Mouse (Mus musculus) gastrocnemius, postnatal 36 days (tissue): ENCODE measurements around the gene Tprn. TPM values are rescaled to one million over a fixed set of nuclear protein-coding genes. Genes with fewer than 3 reads are reported as not detected.
"Not testable (repeated sequence)": the region's sequence is repeated elsewhere in the genome, so short reads cannot be mapped to it uniquely, and the experiment has no call there.

Experiments used
- DNase-seq, 2 experiments: peaks; one replicate each; pipeline ENCODE4 v3.0.0; 2022
- intact Hi-C: fragments of 180-260 bp; cut with DNase I; formaldehyde crosslinking; loops from one replicate; pipeline ENCODE4 v1.15.1; 2025
- total RNA-seq, 2 experiments: library from RNA; stranded (reverse); gene quantifications; 2 replicates each; pipeline ENCODE4 v1.2.3; 2021

The Tprn gene
- total RNA-seq, 2 experiments from 2014 or later: 3.8 to 4.5 TPM

- intact Hi-C loops: no loop called here
- DNase-seq: no peak
Measured at GRCm38 (mm10) chr2:25234551-25235220, 27.7 kb upstream of the Tprn start.

DNA sequence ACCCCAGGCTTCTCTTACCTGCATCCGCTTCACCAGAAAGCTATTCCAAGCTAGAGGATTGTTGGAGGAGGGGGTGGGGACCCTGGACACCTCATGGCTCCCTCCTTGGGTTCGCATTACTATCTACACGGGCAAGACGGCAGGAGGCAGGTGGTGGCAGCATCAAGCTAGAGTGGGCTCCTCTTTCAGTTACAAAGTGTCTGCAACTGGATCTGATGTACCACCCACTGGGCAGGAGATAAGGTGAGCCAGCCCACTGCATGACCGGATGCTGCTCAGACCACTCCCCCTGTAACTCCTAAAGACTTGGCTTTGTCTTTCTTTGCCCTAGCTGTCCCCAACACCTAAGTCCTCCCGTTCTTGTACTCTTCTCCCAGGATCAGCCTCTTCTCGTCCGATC is 25.8 kb upstream of the Tprn start, which contains the start of gene Rnf224:
Gene Rnf224, minus strand, starts transcription at position 174 of the 400 bp plus-strand sequence.
- intact Hi-C loops: no loop called here
- no peak for DNase-seq

- intact Hi-C loops: no loop called here
- no peak for DNase-seq
Measured at GRCm38 (mm10) chr2:25237522-25237921, 24.9 kb upstream of the Tprn start.

DNA sequence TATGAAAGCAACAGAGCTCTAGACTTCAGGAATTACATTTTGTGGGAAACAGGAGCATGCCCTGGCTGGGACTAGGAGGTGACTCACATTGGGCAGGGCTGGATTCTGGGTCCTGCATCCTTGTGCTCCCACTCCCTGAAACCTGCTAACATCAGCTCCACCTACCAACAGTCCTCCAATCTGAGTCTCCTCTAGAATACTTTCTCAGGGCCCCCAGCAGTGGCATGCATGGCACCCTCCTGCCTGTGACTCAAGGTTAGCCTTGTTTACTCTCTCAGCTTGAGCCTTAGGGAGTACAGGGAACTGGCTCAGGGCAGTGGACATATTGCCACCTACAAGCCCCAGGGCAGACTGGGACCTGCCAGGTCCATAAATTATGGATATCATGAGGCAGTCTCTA is 24.3 kb upstream of the Tprn start:
- intact Hi-C loops: no loop called here
- DNase-seq: no peak

DNA sequence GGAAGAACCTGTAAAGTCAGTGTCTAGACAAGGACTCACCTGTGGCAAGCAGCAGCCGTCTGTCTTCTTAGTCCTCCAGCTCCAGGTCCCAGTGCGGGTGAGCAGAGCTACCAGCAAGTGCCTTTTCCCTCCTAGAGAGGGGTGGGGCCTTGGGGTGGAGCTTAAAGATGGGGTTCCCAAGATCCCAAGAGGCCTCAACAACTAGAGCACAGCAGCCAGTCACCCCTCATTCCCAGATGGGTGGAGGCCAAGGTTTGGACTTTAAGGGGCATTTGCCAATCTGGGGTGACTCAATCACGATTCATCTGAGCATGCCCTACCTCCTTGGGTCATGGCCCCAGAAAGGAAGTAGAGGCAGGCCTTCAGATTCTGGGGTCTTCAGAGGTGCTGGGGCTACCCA is 22.7 kb upstream of the Tprn start:
- intact Hi-C loops: no loop called here
- no peak for DNase-seq

- intact Hi-C loops: no loop called here
- DNase-seq: no peak
Measured at GRCm38 (mm10) chr2:25240310-25240709, 22.1 kb upstream of the Tprn start.

DNA sequence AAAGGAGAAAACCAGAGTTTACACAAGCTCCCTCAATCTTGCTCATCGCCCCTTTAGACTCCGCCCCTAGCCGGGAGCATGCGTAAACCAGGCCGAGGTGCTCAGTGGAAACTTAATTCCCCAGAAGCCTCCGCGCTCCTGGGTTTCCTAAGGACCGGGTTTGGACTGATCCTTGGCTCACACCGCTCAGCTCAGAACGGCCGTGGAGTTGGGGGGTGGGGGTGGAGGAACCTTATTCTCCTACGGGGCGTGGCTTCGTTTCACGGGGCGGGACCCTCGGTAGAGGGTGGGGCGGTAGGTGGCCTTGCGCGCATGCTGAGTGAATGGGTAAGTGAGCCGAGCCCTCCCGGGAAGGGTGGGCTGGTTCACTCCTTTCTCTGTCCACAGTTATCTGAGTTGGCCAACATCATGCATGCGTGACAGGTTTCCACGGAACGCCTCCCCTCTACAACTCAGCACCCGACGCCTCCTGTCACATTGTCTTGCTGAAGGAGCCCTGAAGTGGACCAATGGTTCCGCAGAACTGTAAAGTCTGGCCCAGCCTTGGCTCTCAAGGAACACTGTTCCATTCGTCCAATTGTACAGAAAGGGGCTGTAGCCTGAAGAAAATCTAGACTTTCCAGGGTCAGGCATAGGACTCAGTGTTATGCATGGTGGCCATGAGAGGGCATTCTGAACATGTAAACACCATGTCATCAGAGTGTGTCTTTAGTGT is 21.5 kb upstream of the Tprn start:
- DNase-seq: peak; percentile 40 to 54
- intact Hi-C loops: no loop called here

DNA sequence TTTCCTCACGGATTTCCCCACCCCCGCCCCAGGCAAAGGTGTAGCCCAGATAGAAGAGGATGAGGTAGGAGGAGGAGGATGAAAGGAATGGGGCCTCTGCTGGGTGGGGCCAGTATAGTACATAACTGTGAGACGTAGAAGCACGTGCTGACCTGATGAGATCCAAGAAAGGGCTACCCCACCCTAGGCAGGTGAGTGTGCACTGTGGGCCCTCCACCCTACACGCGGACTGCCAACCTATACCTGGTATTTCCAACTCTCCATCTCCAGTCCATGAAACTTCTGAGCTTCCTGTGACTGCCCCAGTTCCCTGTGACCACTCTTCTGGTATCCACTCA is 21.0 kb upstream of the Tprn start:
- no peak for DNase-seq
- intact Hi-C loops: no loop called here

GRCm38 (mm10) chr2:25242101-25242506 is 20.3 kb upstream of the Tprn start, which contains the start of the genes Rnf208 and Cysrt1:
TSS of gene Rnf208 (plus strand) at chr2:25242255.
TSS of gene Cysrt1 (minus strand) at chr2:25242452.
- DNase-seq: no peak
- intact Hi-C loops: no loop called here

- intact Hi-C loops: no loop called here
- DNase-seq: no peak
Measured at GRCm38 (mm10) chr2:25243342-25243741, 19.1 kb upstream of the Tprn start.

DNA sequence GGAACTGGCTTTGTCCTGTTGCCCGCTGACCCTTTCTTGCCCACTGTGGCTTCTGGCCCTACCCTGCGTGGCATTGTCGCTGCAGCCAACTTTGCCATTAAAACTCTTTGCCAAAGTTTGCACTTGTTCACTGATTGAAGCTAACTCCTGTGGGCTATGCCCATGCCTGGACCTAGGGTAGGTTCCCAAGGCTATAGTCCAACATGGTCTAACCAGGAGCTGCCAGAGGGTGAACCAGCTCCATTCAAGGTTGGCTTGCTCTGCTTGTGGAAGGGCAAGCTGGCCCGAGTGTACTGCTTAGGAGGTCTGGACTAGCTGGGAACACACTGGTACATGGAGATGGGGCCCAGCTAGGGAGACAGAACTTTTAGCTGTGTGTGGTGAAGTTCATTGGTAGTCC is 18.3 kb upstream of the Tprn start:
- intact Hi-C loops: no loop called here
- no peak for DNase-seq

GRCm38 (mm10) chr2:25246183-25247072 is 16.0 kb upstream of the Tprn start, which contains the start of gene AL732309.1:
TSS of gene AL732309.1 (minus strand) at chr2:25246863.
- intact Hi-C loops: no loop called here

GRCm38 (mm10) chr2:25252331-25252730 is 10.1 kb upstream of the Tprn start:
- intact Hi-C loops: no loop called here

More at GRCm38 (mm10) chr2:25246183-25247072, 16.0 kb upstream of the Tprn start, which contains the start of gene AL732309.1:
- DNase-seq: no peak

DNA sequence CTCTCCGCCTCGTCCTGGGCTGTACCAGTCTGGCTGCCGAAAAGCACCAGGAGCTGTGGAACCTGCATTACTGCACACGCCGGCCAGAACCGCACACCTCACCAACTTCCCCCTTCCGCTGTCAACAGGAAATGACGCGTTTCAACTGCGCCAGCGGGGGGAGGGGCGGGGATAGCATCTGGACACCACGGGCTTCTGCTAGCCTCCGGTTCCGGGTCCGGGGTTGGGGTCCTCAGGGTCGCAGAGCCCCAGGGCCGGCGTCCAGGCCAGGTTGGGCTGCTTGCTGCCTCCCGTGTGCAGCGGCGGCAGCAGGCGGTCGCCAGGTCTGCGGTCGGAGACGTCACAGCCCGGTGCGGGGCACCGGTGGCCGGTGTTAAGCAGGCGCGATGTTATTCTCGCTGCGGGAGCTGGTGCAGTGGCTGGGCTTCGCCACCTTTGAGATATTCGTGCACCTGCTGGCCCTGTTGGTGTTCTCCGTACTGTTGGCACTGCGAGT is 7.1 kb upstream of the Tprn start, which contains the start of gene Tmem203:
Gene Tmem203, plus strand, starts transcription at position 156 of the 496 bp plus-strand sequence.
- peak; percentile 78 to 80 for DNase-seq
- intact Hi-C loops: no loop called here

More at GRCm38 (mm10) chr2:25252331-25252730, 10.1 kb upstream of the Tprn start:
- DNase-seq: no peak

GRCm38 (mm10) chr2:25256443-25257109 is 5.8 kb upstream of the Tprn start:
- DNase-seq, intact Hi-C loops: not testable (repeated sequence)

DNA sequence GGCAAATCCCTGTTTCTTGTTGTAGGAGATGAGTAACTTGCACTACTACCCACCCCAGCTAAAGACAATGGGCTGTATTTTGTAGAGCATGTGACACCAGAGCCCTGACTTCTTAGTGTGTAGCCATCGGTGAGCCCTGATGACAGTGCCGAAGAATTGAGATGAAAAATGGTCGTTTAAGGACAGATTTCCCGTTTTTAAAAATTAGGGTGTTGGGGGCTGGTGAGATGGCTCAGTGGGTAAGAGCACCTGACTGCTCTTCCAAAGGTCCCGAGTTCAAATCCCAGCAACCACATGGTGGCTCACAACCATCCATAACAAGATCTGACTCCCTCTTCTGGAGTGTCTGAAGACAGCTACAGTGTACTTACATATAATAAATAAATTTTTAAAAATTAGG is 5.2 kb upstream of the Tprn start:
- intact Hi-C loops, DNase-seq: not testable (repeated sequence)

DNA sequence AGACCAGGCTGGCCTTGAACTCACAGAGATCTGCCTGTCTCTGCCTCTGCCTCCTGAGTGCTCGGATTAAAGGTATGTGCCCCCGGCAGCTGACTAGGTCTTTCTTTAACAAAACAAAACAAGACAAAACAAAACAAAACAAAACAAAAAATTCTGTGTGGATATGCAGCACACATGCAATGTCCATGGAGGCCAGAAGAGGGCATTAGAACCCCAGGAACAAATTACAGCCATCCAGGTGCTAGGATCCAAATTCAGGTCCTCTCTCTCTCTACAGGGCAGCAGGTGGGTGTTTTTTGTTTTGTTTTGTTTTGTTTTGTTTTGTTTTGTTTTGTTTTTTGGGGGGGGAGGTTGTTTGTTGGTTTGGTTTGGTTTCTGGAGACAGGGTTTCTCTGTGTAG is 3.5 kb upstream of the Tprn start:
- intact Hi-C loops: no loop called here

DNA sequence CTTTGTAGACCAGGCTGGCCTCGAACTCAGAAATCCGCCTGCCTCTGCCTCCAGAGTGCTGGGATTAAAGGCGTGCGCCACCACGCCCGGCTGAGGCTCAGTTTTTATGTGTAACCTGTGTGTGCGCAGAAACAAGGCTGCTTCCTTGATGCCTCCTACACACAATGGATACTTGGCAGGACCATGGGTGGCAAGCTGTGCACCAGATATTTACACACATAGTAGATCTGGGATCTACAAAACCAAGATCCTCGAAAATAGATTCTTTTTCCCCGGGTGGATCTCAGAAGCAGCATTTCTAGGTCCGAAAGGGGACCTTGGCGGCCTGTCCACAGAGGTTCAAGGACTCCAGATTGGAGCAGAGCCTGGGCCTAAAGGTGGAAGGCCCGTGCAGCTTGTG is 548 bp upstream of the Tprn start:
- intact Hi-C loops: no loop called here
- DNase-seq: no peak

More for the DNA sequence above, 3.5 kb upstream of the Tprn start:
- no peak for DNase-seq

- intact Hi-C loops: no loop called here
- DNase-seq: no peak
Measured at GRCm38 (mm10) chr2:25262795-25263622, 591 bp downstream of the Tprn start.
